Mouse (Mus musculus): Measurements from ENCODE around the gene Tecpr2. TPM values are rescaled to one million over a fixed set of nuclear protein-coding genes. Genes with fewer than 3 reads are reported as not detected.

The Tecpr2 gene
- polyA plus RNA-seq, 1 experiment from 2014 or later, result 2.0 TPM

DNA sequence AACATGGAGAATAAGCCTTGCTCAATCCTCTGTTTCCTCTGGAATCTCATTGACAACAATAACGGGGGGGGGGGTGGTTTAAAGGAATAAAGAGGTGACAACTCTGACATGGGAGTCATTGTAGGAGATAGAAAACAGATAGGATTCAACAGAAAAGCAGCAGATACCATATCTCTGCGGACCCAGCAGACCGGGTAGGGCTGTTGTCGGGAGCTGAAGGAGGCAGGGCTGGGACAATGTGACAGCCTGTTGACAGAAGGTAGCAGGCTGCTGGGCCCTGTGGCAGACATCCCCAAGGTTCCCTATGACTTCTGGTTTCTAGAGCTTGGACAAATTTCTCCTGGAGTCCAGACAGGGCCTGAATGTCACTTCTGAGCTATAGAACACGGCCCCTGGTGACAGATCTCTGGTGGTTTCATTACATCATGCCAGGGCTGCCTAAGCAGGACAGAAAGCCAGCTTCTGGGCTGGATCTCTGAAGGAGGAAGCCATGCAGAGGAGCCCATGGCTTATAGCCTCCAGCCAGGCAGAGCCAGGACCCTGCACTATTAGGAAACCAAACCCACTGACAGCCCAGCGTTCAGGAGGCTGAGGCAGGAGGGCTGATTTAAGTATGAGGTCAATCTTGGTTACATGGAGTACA is 120.7 kb downstream of the Tecpr2 start:
- ATAC-seq (replicated peaks; ENCODE audit: insufficient number of reproducible peaks, insufficient read depth, low FRiP score, low read depth), result no peak
- Histone ChIP-seq H3K36me3 (no peaks in the 10 kb centered on the region), H3K4me1 (replicated peaks) (peaks cover 47% of the 10 kb centered on the region), H3K4me3 (no peak overlapping the region), H3K4me2 (no peak overlapping the region), H3K27ac (peak overlapping the region; percentile 40), H3K9me3 (replicated peaks) (0 out of 2 replicates have a peak, but pooled peaks cover 4% of the 10 kb centered on the region), H3K9ac (no peak overlapping the region), H3K27me3 (no peaks in the 10 kb centered on the region)
- 28% methylated on average over 6 of the region's 6 CpGs for WGBS

DNA sequence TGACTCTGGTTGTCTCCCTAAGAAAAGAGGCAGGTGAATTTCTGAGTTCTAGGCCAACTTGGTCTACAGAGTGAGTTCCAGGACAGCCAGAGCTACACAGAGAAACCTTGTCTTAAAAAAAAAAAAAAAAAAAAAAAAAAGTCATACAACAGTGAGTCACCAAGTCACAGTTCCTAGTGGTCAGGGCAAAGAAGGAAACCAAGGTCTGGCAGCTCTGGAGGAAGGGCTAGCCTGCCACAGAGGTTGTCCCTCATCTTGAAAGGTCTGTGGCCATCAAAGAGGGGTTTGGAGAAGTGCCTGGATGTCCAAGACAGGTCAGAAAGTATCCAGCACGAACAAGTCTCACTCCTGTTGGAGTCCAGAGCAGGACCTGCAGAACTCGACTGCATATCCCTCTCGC is 127.7 kb downstream of the Tecpr2 start:
- WGBS, result 76% methylated on average over 3 of the region's 3 CpGs
- no peak overlapping the region for H3K9ac ChIP-seq

DNA sequence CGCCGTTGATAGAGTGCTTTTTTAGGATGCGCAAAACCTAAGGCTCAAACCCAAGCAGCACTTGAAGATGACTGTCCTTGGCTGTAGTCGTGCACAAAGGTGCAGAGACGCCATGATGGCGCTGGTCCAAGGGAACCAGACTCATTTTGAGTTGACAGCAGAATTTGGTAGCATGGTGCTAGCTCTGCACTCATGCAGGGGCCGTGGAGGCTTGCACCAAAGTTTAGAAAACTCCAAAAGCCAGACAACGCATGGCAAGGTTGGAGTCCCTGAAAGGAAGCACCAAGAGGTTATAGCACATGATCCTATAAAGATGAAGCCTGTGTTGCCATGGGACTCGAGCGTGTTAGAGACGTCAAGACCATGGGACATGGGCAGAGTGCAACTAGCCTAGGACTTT is 129.0 kb downstream of the Tecpr2 start:
- Histone ChIP-seq H3K9me3 (replicated peaks) (no peaks in the 10 kb centered on the region), H3K36me3 (no peaks in the 10 kb centered on the region), H3K27ac (no peak overlapping the region), H3K4me2 (no peak overlapping the region), H3K27me3 (no peaks in the 10 kb centered on the region), H3K4me1 (replicated peaks) (peaks cover 8% of the 10 kb centered on the region), H3K9ac (no peak overlapping the region), H3K4me3 (no peak overlapping the region)
- ATAC-seq (replicated peaks; ENCODE audit: insufficient number of reproducible peaks, insufficient read depth, low FRiP score, low read depth), result no peak
- 91% methylated on average over 11 of the region's 11 CpGs for WGBS

More for the DNA sequence above, 127.7 kb downstream of the Tecpr2 start:
- Histone ChIP-seq H3K9me3 (replicated peaks) (0 out of 2 replicates have a peak, but pooled peaks cover 4% of the 10 kb centered on the region), H3K36me3 (no peaks in the 10 kb centered on the region), H3K4me3 (no peak overlapping the region), H3K4me2 (no peak overlapping the region), H3K27me3 (no peaks in the 10 kb centered on the region), H3K27ac (no peak overlapping the region), H3K4me1 (replicated peaks) (peaks cover 8% of the 10 kb centered on the region)
- no peak for ATAC-seq (replicated peaks; ENCODE audit: insufficient number of reproducible peaks, insufficient read depth, low FRiP score, low read depth)

DNA sequence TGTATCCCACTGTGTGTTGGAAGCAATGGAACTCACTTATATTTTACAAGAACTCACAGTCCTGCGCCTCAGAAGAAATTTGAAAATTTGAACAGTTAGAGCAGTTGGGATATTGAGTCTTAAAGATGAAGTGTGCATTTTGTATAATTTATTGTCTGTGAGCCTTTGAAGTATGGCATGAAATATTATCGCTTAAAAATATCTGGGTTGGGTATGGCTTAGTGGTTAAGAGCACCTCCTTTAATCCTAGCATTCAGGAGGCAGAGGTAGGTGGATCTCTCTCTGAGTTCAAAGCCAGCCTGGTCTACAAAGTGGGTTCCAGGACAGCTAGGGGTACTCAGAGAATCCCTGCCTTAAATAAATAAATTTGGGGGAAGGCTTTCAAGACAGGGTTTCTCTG is 130.0 kb downstream of the Tecpr2 start:
- H3K27me3 ChIP-seq, result no peaks in the 10 kb centered on the region
- H3K9me3 ChIP-seq (replicated peaks), result no peaks in the 10 kb centered on the region
- no peak overlapping the region for H3K4me2 ChIP-seq
- no peak overlapping the region for H3K4me3 ChIP-seq
- ATAC-seq (replicated peaks; ENCODE audit: insufficient number of reproducible peaks, insufficient read depth, low FRiP score, low read depth), result no peak
- 87% methylated on average over 2 of the region's 2 CpGs for WGBS
- no peak overlapping the region for H3K27ac ChIP-seq
- H3K4me1 ChIP-seq (replicated peaks), result peaks cover 8% of the 10 kb centered on the region
- H3K36me3 ChIP-seq, result no peaks in the 10 kb centered on the region
- H3K9ac ChIP-seq, result no peak overlapping the region

DNA sequence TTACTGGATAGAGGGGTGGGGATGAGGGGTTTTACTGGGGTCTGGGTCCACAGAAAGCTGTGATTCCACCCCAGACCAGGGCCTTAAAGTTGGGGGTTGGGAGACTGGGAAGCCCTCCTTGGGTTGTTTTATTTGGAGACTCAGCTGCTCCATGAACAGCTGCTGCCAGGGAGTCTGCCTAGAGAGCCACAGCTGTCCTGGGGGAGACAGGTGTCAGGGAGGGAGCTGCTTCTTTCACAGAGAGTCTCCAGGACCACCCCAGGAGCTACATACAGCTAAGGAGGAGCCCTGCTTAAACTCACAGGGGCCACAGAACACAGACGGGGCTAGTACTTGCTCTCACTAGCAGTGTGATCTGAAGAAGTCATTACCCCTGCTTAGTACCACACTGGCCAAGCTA is 132.1 kb downstream of the Tecpr2 start:
- H3K4me3 ChIP-seq, result no peak overlapping the region
- H3K9ac ChIP-seq, result no peak overlapping the region
- no peaks in the 10 kb centered on the region for H3K4me1 ChIP-seq (replicated peaks)
- WGBS, result 25% methylated on average over 1 of the region's 1 CpGs
- H3K27me3 ChIP-seq, result no peaks in the 10 kb centered on the region
- no peak for ATAC-seq (replicated peaks; ENCODE audit: insufficient number of reproducible peaks, insufficient read depth, low FRiP score, low read depth)
- no peak overlapping the region for H3K27ac ChIP-seq
- no peaks in the 10 kb centered on the region for H3K9me3 ChIP-seq (replicated peaks)
- H3K4me2 ChIP-seq, result no peak overlapping the region
- no peaks in the 10 kb centered on the region for H3K36me3 ChIP-seq

DNA sequence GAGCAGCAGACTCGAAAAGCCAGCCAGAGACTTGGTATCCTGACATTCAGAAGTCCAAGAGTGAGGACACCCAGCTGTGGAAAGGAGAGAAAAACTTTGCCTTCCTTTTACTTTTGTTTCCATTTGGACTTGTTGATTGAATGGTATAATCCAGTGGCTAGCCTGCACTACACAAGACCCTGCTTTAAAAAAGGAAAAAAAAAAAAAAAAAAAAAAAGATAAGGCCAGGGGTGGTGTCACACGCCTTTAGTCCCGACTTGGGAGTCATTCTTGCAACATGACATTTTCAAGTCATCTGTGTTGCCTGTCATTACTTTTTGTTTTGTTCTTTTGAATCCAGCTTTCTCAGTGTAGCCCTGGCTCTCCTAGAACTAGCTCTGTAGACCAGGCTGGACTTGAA is 132.5 kb downstream of the Tecpr2 start:
- 57% methylated on average over 3 of the region's 3 CpGs for WGBS
- Histone ChIP-seq H3K9ac (no peak overlapping the region), H3K4me3 (no peak overlapping the region)

More for the DNA sequence above, 132.5 kb downstream of the Tecpr2 start:
- no peaks in the 10 kb centered on the region for H3K36me3 ChIP-seq
- no peak overlapping the region for H3K4me2 ChIP-seq
- H3K27me3 ChIP-seq, result no peaks in the 10 kb centered on the region
- no peaks in the 10 kb centered on the region for H3K4me1 ChIP-seq (replicated peaks)
- no peak overlapping the region for H3K27ac ChIP-seq
- no peak for ATAC-seq (replicated peaks; ENCODE audit: insufficient number of reproducible peaks, insufficient read depth, low FRiP score, low read depth)
- H3K9me3 ChIP-seq (replicated peaks), result no peaks in the 10 kb centered on the region

Other genes with a start within 250 kb of the Tecpr2 start
- not detected in 2 replicates for gene 1700001K19Rik, start 206.6 kb upstream of the Tecpr2 start, polyA plus RNA-seq (2015; fragmentation: Nextera tagmentation; extraction: Ambion mirVana)
- gene Hsp90aa1, start 186.5 kb upstream of the Tecpr2 start, polyA plus RNA-seq (2015; fragmentation: Nextera tagmentation; extraction: Ambion mirVana), result 595 and 603 TPM in 2 replicates
- 14.7 and 17.8 TPM in 2 replicates for gene Wdr20, start 151.3 kb upstream of the Tecpr2 start, polyA plus RNA-seq (2015; fragmentation: Nextera tagmentation; extraction: Ambion mirVana)
- 3.0 and 4.0 TPM in 2 replicates for gene Mok, start 48.3 kb upstream of the Tecpr2 start, polyA plus RNA-seq (2015; fragmentation: Nextera tagmentation; extraction: Ambion mirVana)
- 4.5 and 5.9 TPM in 2 replicates for gene Zfp839, start 39.0 kb upstream of the Tecpr2 start, polyA plus RNA-seq (2015; fragmentation: Nextera tagmentation; extraction: Ambion mirVana)
- 55.2 and 64.2 TPM in 2 replicates for gene Cinp, start 119 bp upstream of the Tecpr2 start, polyA plus RNA-seq (2015; fragmentation: Nextera tagmentation; extraction: Ambion mirVana)
- 15.4 and 18.0 TPM in 2 replicates for gene Ankrd9, start 89.8 kb downstream of the Tecpr2 start, polyA plus RNA-seq (2015; fragmentation: Nextera tagmentation; extraction: Ambion mirVana)
- 6.5 and 7.9 TPM in 2 replicates for gene Rcor1, start 150.1 kb downstream of the Tecpr2 start, polyA plus RNA-seq (2015; fragmentation: Nextera tagmentation; extraction: Ambion mirVana)